Mouse (Mus musculus) heart, postnatal 0 days (tissue): ENCODE results near the gene Nol4l.

Experiments used
- CTCF ChIP-seq: IDR thresholded peaks from 2 replicates; pipeline ENCODE4 v1.5.1; 2016; ENCODE audit warnings: antibody characterized with exemption, control low read depth, low read depth
- EP300 ChIP-seq: IDR thresholded peaks from 2 replicates; pipeline ENCODE4 v1.6.1; 2016; ENCODE audit warnings: antibody characterized with exemption, low read depth

- TF ChIP-seq CTCF: no peak
- no peak for TF ChIP-seq EP300
Measured at GRCm38 (mm10) chr2:153490940-153491339, 38.8 kb downstream of the Nol4l start.
